Mouse (Mus musculus) heart, adult 10 weeks (tissue): ENCODE results near the gene Gm11937. TPM values are rescaled to one million over a fixed set of nuclear protein-coding genes. Genes with fewer than 3 reads are reported as not detected.

Experiments used
- polyA plus RNA-seq: library from polyadenylated mRNA; stranded (reverse); fragments of 350-450 nt; fragmentation: Illumina TruSeq; extraction: RNeasy Lipid Tissue Mini Kit (QIAGEN cat#74804); gene quantifications from one replicate; pipeline ENCODE4 v1.2.3, GENCODE M21; 2014; ENCODE audit warnings: low read depth, low replicate concordance

Gene Gm11937
- polyA plus RNA-seq: not detected

GRCm38 (mm10) chr11:99610089-99610488 is at the start of gene Gm11937:
TSS of gene Gm11937 (minus strand) at chr11:99610189.

DNA sequence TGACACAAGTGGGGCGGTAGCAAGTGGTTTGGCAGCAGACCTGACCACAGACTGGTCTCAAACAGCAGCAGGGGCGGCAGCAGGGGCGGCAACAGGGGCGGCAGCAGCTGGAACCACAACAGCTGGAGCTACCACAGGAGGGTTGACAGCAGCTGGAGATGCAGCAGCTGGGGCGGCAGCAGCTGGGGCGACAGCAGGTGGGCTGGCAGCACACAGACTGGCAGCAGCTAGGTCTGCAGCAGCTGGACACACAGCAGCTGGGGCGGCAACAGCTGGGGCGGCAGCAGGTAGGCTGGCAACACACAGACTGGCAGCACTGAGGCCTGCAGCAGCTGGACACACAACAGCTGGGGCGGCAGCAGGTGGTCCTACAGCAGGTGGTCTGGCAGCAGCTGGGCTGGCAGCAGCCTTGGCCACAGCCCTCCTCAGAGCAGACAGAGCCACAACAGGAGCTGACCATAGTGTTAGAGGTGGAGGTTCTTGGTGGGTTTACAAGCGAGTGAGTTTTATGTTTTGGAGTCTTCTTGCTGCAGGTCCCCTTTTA is 48.5 kb upstream of the Gm11937 start, which contains the start of gene Gm11563:
TSS of gene Gm11563 (minus strand) at position 494 of the 544 bp plus-strand sequence.

DNA sequence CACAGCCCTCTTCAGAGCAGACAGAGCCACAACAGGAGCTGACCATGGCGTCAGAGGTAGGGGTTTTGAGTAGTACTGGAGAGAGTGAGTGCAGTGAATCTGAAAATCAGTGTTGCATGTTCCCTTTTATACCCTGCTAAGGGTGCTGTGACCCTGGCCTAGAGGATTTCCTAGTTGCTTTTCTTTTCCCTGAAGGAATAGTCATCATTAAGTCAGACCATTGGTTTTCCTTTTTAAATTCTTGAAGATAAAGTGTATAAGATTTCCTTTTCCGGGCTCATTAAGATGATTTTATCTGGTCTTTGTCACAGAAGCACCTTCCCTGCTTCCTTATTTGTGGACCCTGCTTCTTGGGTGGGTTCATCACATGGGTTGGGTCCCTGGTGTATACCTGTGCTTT is 40.1 kb upstream of the Gm11937 start, which contains the start of gene Gm11555:
TSS of gene Gm11555 (minus strand) at position 101 of the 400 bp plus-strand sequence.

DNA sequence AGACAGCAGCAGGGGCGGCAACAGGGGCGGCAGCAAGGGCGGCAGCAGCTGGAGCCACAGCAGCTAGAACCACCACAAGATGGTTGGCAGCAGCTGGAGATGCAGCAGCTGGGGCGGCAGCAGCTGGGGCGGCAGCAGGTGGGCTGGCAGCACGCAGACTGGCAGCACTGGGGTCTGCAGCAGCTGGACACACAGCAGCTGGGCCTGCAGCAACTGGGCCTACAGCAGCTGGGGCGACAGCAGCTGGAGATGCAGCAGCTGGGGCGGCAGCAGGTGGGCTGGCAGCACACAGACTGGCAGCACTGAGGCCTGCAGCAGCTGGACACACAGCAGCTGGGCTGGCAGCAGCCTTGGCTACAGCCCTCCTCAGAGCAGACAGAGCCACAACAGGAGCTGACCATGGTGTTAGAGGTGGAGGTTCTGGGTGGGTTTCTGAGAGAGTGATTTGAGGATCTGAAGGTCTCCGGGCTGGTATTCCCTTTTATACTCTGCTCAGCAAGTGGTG is 33.7 kb upstream of the Gm11937 start, which contains the start of gene Krtap4-7:
TSS of gene Krtap4-7 (minus strand) at position 455 of the 505 bp plus-strand sequence.

GRCm38 (mm10) chr11:99634653-99635134 is 24.7 kb upstream of the Gm11937 start, which contains the start of gene Krtap4-2:
TSS of gene Krtap4-2 (minus strand) at chr11:99635084.

GRCm38 (mm10) chr11:99628138-99628537 is 18.1 kb upstream of the Gm11937 start, which contains the start of gene Krtap4-1:
TSS of gene Krtap4-1 (minus strand) at chr11:99628238.

GRCm38 (mm10) chr11:99620335-99620734 is 10.3 kb upstream of the Gm11937 start, which contains the start of gene Gm11562:
TSS of gene Gm11562 (minus strand) at chr11:99620435.

GRCm38 (mm10) chr11:99614796-99615363 is 4.9 kb upstream of the Gm11937 start, which contains the start of gene Krtap2-4:
TSS of gene Krtap2-4 (minus strand) at chr11:99614846.

GRCm38 (mm10) chr11:99603208-99603607 is 6.8 kb downstream of the Gm11937 start, which contains the start of gene Gm11938:
TSS of gene Gm11938 (minus strand) at chr11:99603308.

GRCm38 (mm10) chr11:99597742-99598141 is 12.2 kb downstream of the Gm11937 start, which contains the start of gene Krtap9-3:
TSS of gene Krtap9-3 (minus strand) at chr11:99598105.

GRCm38 (mm10) chr11:99590981-99591380 is 19.0 kb downstream of the Gm11937 start, which contains the start of gene Krtap1-3:
TSS of gene Krtap1-3 (minus strand) at chr11:99591339.

DNA sequence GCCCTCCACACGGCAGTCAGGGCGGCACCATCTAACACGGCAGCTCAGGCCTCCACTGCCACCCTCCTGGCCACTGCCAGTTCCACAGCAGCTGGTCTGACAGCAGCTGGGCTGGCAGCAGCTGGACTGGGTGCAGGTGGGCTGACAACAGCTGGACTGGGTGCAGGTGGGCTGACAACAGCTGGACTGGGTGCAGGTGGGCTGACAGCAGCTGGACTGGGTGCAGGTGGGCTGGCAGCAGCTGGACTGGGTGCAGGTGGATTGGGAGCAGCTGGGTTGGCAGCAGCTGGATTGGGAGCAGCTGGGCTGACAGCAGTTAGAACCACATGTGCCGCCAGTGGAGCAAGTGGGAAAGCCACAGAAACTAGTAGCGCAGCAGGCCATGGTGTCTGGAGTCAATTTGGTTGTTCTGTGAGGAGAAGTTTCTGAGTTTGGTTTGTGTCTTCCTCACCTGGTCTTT is 26.7 kb downstream of the Gm11937 start, which contains the start of gene Krtap1-4:
TSS of gene Krtap1-4 (minus strand) at position 410 of the 460 bp plus-strand sequence.

GRCm38 (mm10) chr11:99580636-99581035 is 29.4 kb downstream of the Gm11937 start, which contains the start of gene Krtap1-5:
TSS of gene Krtap1-5 (minus strand) at chr11:99581016.

GRCm38 (mm10) chr11:99566530-99566929 is 43.5 kb downstream of the Gm11937 start, which contains the start of gene Krtap3-1:
TSS of gene Krtap3-1 (minus strand) at chr11:99566630.

Other genes with a start within 250 kb of the Gm11937 start
- gene Krt28, start 235.3 kb downstream of the Gm11937 start, polyA plus RNA-seq: not detected
- 4.5 TPM for gene Krt10, start 220.8 kb downstream of the Gm11937 start, polyA plus RNA-seq
- gene Krt12, start 187.9 kb downstream of the Gm11937 start, polyA plus RNA-seq: not detected
- gene Krt20, start 172.0 kb downstream of the Gm11937 start, polyA plus RNA-seq: 0.31 TPM
- not detected for gene Krt23, start 117.1 kb downstream of the Gm11937 start, polyA plus RNA-seq
- not detected for gene Krt39, start 88.9 kb downstream of the Gm11937 start, polyA plus RNA-seq
- gene Krt40, start 67.0 kb downstream of the Gm11937 start, polyA plus RNA-seq: not detected
- not detected for gene Krtap3-3, start 59.3 kb downstream of the Gm11937 start, polyA plus RNA-seq
- not detected for gene Krtap3-2, start 53.3 kb downstream of the Gm11937 start, polyA plus RNA-seq
- gene Gm11939, start 50.7 kb downstream of the Gm11937 start, polyA plus RNA-seq: not detected
- not detected for gene Krtap3-1, start 43.6 kb downstream of the Gm11937 start, polyA plus RNA-seq
- gene Krtap1-5, start 29.2 kb downstream of the Gm11937 start, polyA plus RNA-seq: not detected
- not detected for gene Krtap1-4, start 26.5 kb downstream of the Gm11937 start, polyA plus RNA-seq
- not detected for gene Krtap1-3, start 18.9 kb downstream of the Gm11937 start, polyA plus RNA-seq
- not detected for gene Krtap9-3, start 12.1 kb downstream of the Gm11937 start, polyA plus RNA-seq
- not detected for gene Gm11938, start 6.9 kb downstream of the Gm11937 start, polyA plus RNA-seq
- not detected for gene Krtap2-4, start 4.7 kb upstream of the Gm11937 start, polyA plus RNA-seq
- gene Gm11562, start 10.2 kb upstream of the Gm11937 start, polyA plus RNA-seq: not detected
- gene Krtap4-1, start 18.0 kb upstream of the Gm11937 start, polyA plus RNA-seq: not detected
- gene Krtap4-2, start 24.9 kb upstream of the Gm11937 start, polyA plus RNA-seq: not detected
- gene Krtap4-7, start 33.9 kb upstream of the Gm11937 start, polyA plus RNA-seq: not detected
- gene Gm11555, start 40.0 kb upstream of the Gm11937 start, polyA plus RNA-seq: not detected
- not detected for gene Gm11563, start 48.8 kb upstream of the Gm11937 start, polyA plus RNA-seq
- not detected for gene Krtap4-6, start 55.8 kb upstream of the Gm11937 start, polyA plus RNA-seq
- gene Gm14190, start 80.6 kb upstream of the Gm11937 start, polyA plus RNA-seq: not detected
- not detected for gene Gm14180, start 124.1 kb upstream of the Gm11937 start, polyA plus RNA-seq
- gene Gm11595, start 162.7 kb upstream of the Gm11937 start, polyA plus RNA-seq: not detected
- not detected for gene Krtap4-8, start 170.5 kb upstream of the Gm11937 start, polyA plus RNA-seq
- not detected for gene Krtap4-9, start 175.0 kb upstream of the Gm11937 start, polyA plus RNA-seq
- gene Gm11596, start 183.3 kb upstream of the Gm11937 start, polyA plus RNA-seq: not detected
- not detected for gene Gm11569, start 188.7 kb upstream of the Gm11937 start, polyA plus RNA-seq
- gene Gm11554, start 194.3 kb upstream of the Gm11937 start, polyA plus RNA-seq: not detected
- gene Krtap4-13, start 199.7 kb upstream of the Gm11937 start, polyA plus RNA-seq: not detected
- not detected for gene Gm11564, start 205.5 kb upstream of the Gm11937 start, polyA plus RNA-seq
- gene 2300003K06Rik, start 227.9 kb upstream of the Gm11937 start, polyA plus RNA-seq: not detected
- gene Krtap4-16, start 241.4 kb upstream of the Gm11937 start, polyA plus RNA-seq: not detected
- gene Gm11568, start 247.7 kb upstream of the Gm11937 start, polyA plus RNA-seq: not detected